Mouse (Mus musculus): Measurements from ENCODE around the gene Per2. TPM values are rescaled to one million over a fixed set of nuclear protein-coding genes. Genes with fewer than 3 reads are reported as not detected.

Per2 gene
- total RNA-seq, 1 experiment = 0.58 TPM

DNA sequence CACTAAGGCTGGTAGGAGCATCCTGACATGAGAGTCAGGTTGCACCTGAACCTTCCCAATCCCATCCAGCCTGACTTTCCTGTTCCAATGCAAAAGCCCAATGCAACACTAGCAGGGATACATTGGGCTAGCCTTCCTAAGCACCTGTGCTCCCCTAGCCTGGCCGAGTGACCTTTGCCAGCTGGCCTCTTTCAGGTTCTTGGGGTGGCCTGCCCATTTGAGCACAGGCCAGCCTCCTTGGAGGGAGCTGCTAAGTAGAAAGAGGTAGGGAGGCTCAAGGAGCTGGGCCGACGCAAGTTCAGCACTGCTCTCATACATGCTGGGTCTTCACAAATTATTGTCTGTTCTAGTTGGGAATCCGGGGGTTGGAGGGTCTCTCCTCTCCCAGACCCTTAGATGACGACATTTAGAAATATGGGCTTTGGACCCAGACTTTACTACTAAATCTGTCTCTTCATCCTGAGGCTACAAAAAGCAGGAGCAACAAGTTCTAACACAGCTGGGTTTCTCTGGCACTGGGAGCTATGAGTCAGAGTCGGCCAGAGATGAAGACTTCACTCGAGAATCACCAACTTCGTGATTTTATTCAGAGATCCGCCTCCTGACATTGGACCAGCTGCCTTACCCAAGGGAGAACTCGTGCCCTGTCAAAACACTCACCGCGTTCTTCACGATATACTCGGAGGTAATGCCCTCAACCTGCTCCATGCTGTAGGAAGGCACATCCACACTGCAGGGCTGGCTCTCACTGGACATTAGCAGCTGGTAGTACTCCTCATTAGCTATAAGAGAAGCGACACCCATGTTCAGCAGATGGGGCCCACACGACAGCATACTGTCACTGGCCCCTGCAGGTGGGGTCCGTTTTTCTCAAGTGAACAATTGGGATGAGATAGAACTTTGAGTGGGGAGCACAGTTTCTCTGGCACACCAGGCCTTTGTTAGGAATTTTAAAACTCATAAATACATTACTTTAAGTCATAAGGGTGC, 14.0 kb downstream of the Per2 start:
- in situ Hi-C loops (cut with MboI; ENCODE audit: low sequenced_read_pairs in 2 of 2, unreplicated experiment in 2 of 2) = no loop called here
- TF ChIP-seq HCFC1 (IDR thresholded peaks at IDR 0.05; ENCODE audit: borderline replicate concordance, insufficient read depth, low read length) (no peak), ZC3H11A (IDR thresholded peaks at IDR 0.05; ENCODE audit: borderline replicate concordance, low read depth, low read length) (no peak), MAFK (IDR thresholded peaks at IDR 0.05; ENCODE audit: insufficient read depth, low read depth, low read length) (no peak), ZNF384 (IDR thresholded peaks at IDR 0.05; ENCODE audit: low read depth, low read length) (no peak), CHD2 (IDR thresholded peaks at IDR 0.05; ENCODE audit: low read depth, low read length) (no peak)
- no peak overlapping the region for H3K9ac ChIP-seq (ENCODE audit: insufficient read depth, low read depth, low read length, poor library complexity, severe bottlenecking)
- H3K27ac ChIP-seq (ENCODE audit: insufficient read depth, low read depth, low read length, poor library complexity, severe bottlenecking) = no peak overlapping the region
- no peaks in the 10 kb centered on the region for H3K36me3 ChIP-seq (ENCODE audit: control insufficient read depth, insufficient read depth, low read length, poor library complexity, severe bottlenecking)
- no peak overlapping the region for H3K4me3 ChIP-seq (ENCODE audit: insufficient read depth in 1 of 2, low read depth in 1 of 2, low read length in 2 of 2, poor library complexity in 1 of 2, severe bottlenecking in 1 of 2)
- no peaks in the 10 kb centered on the region for H3K4me1 ChIP-seq (ENCODE audit: control insufficient read depth in 2 of 2, insufficient read depth in 2 of 2, low read length in 2 of 2, poor library complexity in 1 of 2)
- no peaks in the 10 kb centered on the region for H3K9me3 ChIP-seq (ENCODE audit: control insufficient read depth, insufficient read depth, low read depth, low read length)
- no peak for DNase-seq (ENCODE audit: low read depth, low spot score)

DNA sequence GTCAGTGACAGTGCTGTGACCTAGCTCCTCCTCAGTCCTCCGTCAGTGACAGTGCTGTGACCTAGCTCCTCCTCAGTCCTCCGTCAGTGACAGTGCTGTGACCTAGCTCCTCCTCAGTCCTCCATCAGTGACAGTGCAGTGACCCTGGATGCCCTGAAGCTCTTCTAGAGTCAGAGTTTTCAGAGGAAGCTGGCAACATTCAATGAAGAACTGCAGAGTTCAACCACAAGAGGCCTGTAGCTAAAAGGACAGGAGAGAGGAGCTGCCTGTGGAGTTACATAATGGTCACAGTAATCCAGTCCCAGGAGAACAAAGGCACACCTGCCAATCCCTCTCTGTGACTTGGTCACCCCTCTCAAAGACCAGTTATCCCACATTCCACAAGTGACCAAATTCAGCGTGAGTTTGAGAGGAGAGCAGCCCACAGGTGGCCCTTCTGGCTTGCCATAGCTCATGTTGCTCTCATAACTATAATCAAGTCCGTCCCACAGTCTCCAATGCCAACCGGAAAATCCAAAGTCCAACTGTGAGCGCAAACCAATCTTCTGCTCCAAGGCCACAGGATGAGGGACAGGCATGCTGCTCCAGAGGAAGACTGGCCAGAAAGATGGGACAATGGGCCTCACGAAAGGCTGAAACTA, 16.7 kb downstream of the Per2 start:
- Histone ChIP-seq H3K4me3 (ENCODE audit: insufficient read depth in 1 of 2, low read depth in 1 of 2, low read length in 2 of 2, poor library complexity in 1 of 2, severe bottlenecking in 1 of 2) (no peak overlapping the region), H3K36me3 (ENCODE audit: control insufficient read depth, insufficient read depth, low read length, poor library complexity, severe bottlenecking) (no peaks in the 10 kb centered on the region), H3K9me3 (ENCODE audit: control insufficient read depth, insufficient read depth, low read depth, low read length) (no peaks in the 10 kb centered on the region), H3K4me1 (ENCODE audit: control insufficient read depth in 2 of 2, insufficient read depth in 2 of 2, low read length in 2 of 2, poor library complexity in 1 of 2) (no peaks in the 10 kb centered on the region), H3K27ac (ENCODE audit: insufficient read depth, low read depth, low read length, poor library complexity, severe bottlenecking) (no peak overlapping the region), H3K9ac (ENCODE audit: insufficient read depth, low read depth, low read length, poor library complexity, severe bottlenecking) (no peak overlapping the region)
- DNase-seq (ENCODE audit: low read depth, low spot score) = no peak
- TF ChIP-seq CHD2 (IDR thresholded peaks at IDR 0.05; ENCODE audit: low read depth, low read length) = no peak
- no peak for TF ChIP-seq HCFC1 (IDR thresholded peaks at IDR 0.05; ENCODE audit: borderline replicate concordance, insufficient read depth, low read length)
- TF ChIP-seq ZNF384 (IDR thresholded peaks at IDR 0.05; ENCODE audit: low read depth, low read length) = no peak
- no peak for TF ChIP-seq ZC3H11A (IDR thresholded peaks at IDR 0.05; ENCODE audit: borderline replicate concordance, low read depth, low read length)
- TF ChIP-seq MAFK (IDR thresholded peaks at IDR 0.05; ENCODE audit: insufficient read depth, low read depth, low read length) = no peak
- in situ Hi-C loops (cut with MboI; ENCODE audit: low sequenced_read_pairs in 2 of 2, unreplicated experiment in 2 of 2) = no loop called here

DNA sequence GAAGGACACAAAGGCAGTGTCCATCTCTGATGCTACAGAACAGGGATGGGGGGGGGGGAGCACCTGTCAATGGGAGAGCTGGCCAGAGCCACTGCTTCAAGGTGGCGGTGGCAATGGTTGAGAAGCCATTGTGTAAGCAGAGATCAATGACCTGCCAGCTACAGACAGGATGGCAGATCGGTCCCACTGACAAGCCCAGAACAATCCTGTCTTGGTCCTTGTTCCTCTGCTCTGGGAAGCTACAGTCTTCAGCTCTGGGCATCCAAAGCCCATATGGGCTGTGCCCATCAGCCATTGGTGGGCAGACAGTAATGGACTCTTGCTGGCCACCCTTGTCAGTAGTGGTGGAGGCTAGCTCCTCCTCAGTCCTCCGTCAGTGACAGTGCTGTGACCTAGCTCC, 17.3 kb downstream of the Per2 start:
- Histone ChIP-seq H3K9ac (ENCODE audit: insufficient read depth, low read depth, low read length, poor library complexity, severe bottlenecking) (no peak overlapping the region), H3K4me1 (ENCODE audit: control insufficient read depth in 2 of 2, insufficient read depth in 2 of 2, low read length in 2 of 2, poor library complexity in 1 of 2) (no peaks in the 10 kb centered on the region), H3K4me3 (ENCODE audit: insufficient read depth in 1 of 2, low read depth in 1 of 2, low read length in 2 of 2, poor library complexity in 1 of 2, severe bottlenecking in 1 of 2) (no peak overlapping the region), H3K9me3 (ENCODE audit: control insufficient read depth, insufficient read depth, low read depth, low read length) (no peaks in the 10 kb centered on the region), H3K36me3 (ENCODE audit: control insufficient read depth, insufficient read depth, low read length, poor library complexity, severe bottlenecking) (no peaks in the 10 kb centered on the region), H3K27ac (ENCODE audit: insufficient read depth, low read depth, low read length, poor library complexity, severe bottlenecking) (no peak overlapping the region)
- no peak for TF ChIP-seq ZC3H11A (IDR thresholded peaks at IDR 0.05; ENCODE audit: borderline replicate concordance, low read depth, low read length)
- in situ Hi-C loops (cut with MboI; ENCODE audit: low sequenced_read_pairs in 2 of 2, unreplicated experiment in 2 of 2) = no loop called here
- DNase-seq (ENCODE audit: low read depth, low spot score) = no peak

DNA sequence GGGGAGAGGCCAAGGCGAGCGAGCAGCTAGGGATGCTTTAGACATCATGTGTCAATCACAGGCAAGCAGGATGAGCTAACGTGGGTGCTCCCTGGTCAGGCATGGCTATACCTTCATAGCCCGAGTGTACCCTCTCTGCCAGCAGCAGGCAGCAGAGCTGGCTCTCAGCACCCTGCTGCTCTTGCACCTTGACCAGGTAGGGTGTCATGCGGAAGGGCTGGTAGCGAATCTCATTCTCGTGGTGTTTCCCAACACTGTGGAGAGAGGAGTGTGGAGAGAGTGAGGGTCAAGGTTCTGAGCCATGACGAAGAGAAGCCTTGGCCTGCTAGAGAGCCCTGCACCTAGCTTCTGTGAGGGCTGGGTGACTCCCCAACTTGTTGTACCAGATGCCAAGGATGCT, 19.3 kb downstream of the Per2 start:
- TF ChIP-seq ZC3H11A (IDR thresholded peaks at IDR 0.05; ENCODE audit: borderline replicate concordance, low read depth, low read length) = no peak
- no peak for TF ChIP-seq CHD2 (IDR thresholded peaks at IDR 0.05; ENCODE audit: low read depth, low read length)
- TF ChIP-seq ZNF384 (IDR thresholded peaks at IDR 0.05; ENCODE audit: low read depth, low read length) = no peak
- no peak for TF ChIP-seq HCFC1 (IDR thresholded peaks at IDR 0.05; ENCODE audit: borderline replicate concordance, insufficient read depth, low read length)
- TF ChIP-seq MAFK (IDR thresholded peaks at IDR 0.05; ENCODE audit: insufficient read depth, low read depth, low read length) = no peak
- in situ Hi-C loops (cut with MboI; ENCODE audit: low sequenced_read_pairs in 2 of 2, unreplicated experiment in 2 of 2) = no loop called here

More for the DNA sequence above, 19.3 kb downstream of the Per2 start:
- Histone ChIP-seq H3K27ac (ENCODE audit: insufficient read depth, low read depth, low read length, poor library complexity, severe bottlenecking) (no peak overlapping the region), H3K9ac (ENCODE audit: insufficient read depth, low read depth, low read length, poor library complexity, severe bottlenecking) (no peak overlapping the region), H3K4me1 (ENCODE audit: control insufficient read depth in 2 of 2, insufficient read depth in 2 of 2, low read length in 2 of 2, poor library complexity in 1 of 2) (no peaks in the 10 kb centered on the region), H3K9me3 (ENCODE audit: control insufficient read depth, insufficient read depth, low read depth, low read length) (no peaks in the 10 kb centered on the region), H3K4me3 (ENCODE audit: insufficient read depth in 1 of 2, low read depth in 1 of 2, low read length in 2 of 2, poor library complexity in 1 of 2, severe bottlenecking in 1 of 2) (no peak overlapping the region), H3K36me3 (ENCODE audit: control insufficient read depth, insufficient read depth, low read length, poor library complexity, severe bottlenecking) (no peaks in the 10 kb centered on the region)
- DNase-seq (ENCODE audit: low read depth, low spot score) = no peak
